8 mouse cellular contexts compared by ENCODE assay signal in the genomic region with DNA sequence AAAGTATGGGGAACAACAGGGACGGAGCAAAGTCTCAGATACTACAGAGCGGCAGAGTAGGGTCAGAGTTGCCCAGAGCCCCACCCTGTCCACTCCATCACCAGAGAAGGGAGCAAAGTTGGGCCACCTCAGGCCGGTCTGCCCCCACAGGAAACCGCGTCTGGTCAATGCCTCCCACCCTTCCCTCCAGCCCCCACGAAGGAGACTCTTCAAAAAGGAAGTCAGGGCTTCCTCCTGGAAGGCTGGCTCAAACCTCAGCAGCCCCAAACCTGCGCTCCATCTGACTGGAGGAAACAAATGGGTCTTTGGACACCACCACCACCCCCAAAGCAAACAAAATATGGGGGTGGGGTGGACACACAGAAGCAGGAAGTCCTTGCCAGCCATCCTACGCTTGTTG. TPM values are rescaled to one million over a fixed set of nuclear protein-coding genes. Genes with fewer than 3 reads are reported as not detected.
A peak's percentile ranks its signal among the peaks of the same experiment; 100 is the strongest.
DNase-seq lines count a peak whose midpoint lies in the region; ATAC-seq lines count a peak whose summit lies in the region.

No protein-coding gene starts in this region.

- no peaks in the 10 kb centered on the region for H3K9me3 ChIP-seq in forebrain, embryonic 16.5 days (ENCODE audit: control insufficient read depth, low read length)
- no peaks in the 10 kb centered on the region for H3K9me3 ChIP-seq in kidney, embryonic 16.5 days (ENCODE audit: low read length)

- H3K4me1 ChIP-seq in forebrain, embryonic 16.5 days (replicated peaks; ENCODE audit: control insufficient read depth, insufficient read depth, low read length), result peaks cover 26% of the 10 kb centered on the region
- H3K4me1 ChIP-seq in kidney, embryonic 16.5 days (ENCODE audit: insufficient read depth, low read length), result peaks cover 61% of the 10 kb centered on the region

- H3K27me3 ChIP-seq in forebrain, embryonic 16.5 days (replicated peaks; ENCODE audit: control insufficient read depth, insufficient read depth, low read length), result no peaks in the 10 kb centered on the region
- H3K27me3 ChIP-seq in kidney, embryonic 16.5 days (ENCODE audit: insufficient read depth, low read length), result no peaks in the 10 kb centered on the region

- intact Hi-C loops in gastrocnemius, postnatal 14 days (cut with DNase I; ENCODE audit: low total_unique reads), result no loop called here
- intact Hi-C loops in left cerebral cortex, postnatal 25 days (cut with DNase I), result no loop called here

- no peak overlapping the region for H3K9ac ChIP-seq in forebrain, embryonic 16.5 days (replicated peaks; ENCODE audit: low read depth, low read length)
- H3K9ac ChIP-seq in kidney, embryonic 16.5 days (replicated peaks; ENCODE audit: low read length), result peak overlapping the region; percentile 90

- H3K4me3 ChIP-seq in forebrain, embryonic 16.5 days (replicated peaks; ENCODE audit: low read length), result peak overlapping the region; percentile 78
- H3K4me3 ChIP-seq in kidney, embryonic 16.5 days (ENCODE audit: low read length), result peak overlapping the region; percentile 78

- peak overlapping the region; percentile 98 for H3K4me2 ChIP-seq in forebrain, embryonic 16.5 days (ENCODE audit: low read length)
- H3K4me2 ChIP-seq in kidney, embryonic 16.5 days (replicated peaks; ENCODE audit: low read depth, low read length), result peak overlapping the region; percentile 94

- peak; percentile 9 for DNase-seq in gastrocnemius, postnatal 14 days
- DNase-seq in gastrocnemius, adult 8-10 months (ENCODE audit: low spot score in 2 of 2), result no peak
- DNase-seq in lung, postnatal 4 days, result peak; percentile 67
- DNase-seq in retina, postnatal 1 day, result no peak
- no peak for DNase-seq in left cerebral cortex, postnatal 25 days (ENCODE audit: low spot score in 2 of 2)
- DNase-seq in layer of hippocampus, postnatal 14 days (ENCODE audit: low spot score in 2 of 2), result no peak

- no peak for ATAC-seq in forebrain, embryonic 16.5 days
- ATAC-seq in kidney, embryonic 16.5 days (ENCODE audit: low FRiP score, low TSS enrichment), result no peak

- 22% methylated on average over 8 of the region's 8 CpGs for WGBS in forebrain, embryonic 16.5 days
- WGBS in kidney, embryonic 16.5 days, result 8% methylated on average over 8 of the region's 8 CpGs

- H3K27ac ChIP-seq in forebrain, embryonic 16.5 days (ENCODE audit: low read length), result no peak overlapping the region
- peak overlapping the region; percentile 54; the same call in 1 of the 2 replicates for H3K27ac ChIP-seq in kidney, embryonic 16.5 days (ENCODE audit: low read length)

- H3K36me3 ChIP-seq in forebrain, embryonic 16.5 days (ENCODE audit: control insufficient read depth, insufficient read depth), result no peaks in the 10 kb centered on the region
- no peaks in the 10 kb centered on the region for H3K36me3 ChIP-seq in kidney, embryonic 16.5 days (ENCODE audit: insufficient read depth, low read length)

RNA-seq across cellular contexts. Expression of a gene that starts 1.5 kb away (rescaled TPM):
- 10 to 100 TPM; 15.2 to 17.7 TPM for total RNA-seq in gastrocnemius, postnatal 14 days (2021)
- total RNA-seq in gastrocnemius, adult 8-10 months (2022), result 1 to 10 TPM; 2.7 to 5.7 (median 4.5) TPM
- polyA plus RNA-seq in forebrain, embryonic 16.5 days (2015; fragmentation: Nextera tagmentation; extraction: Ambion mirVana), result 17.1 and 18.0 TPM in 2 replicates
- polyA plus RNA-seq in kidney, embryonic 16.5 days (2015; fragmentation: Nextera tagmentation; extraction: Ambion mirVana), result 39.5 and 40.2 TPM in 2 replicates
- total RNA-seq in left cerebral cortex, postnatal 25 days (2021), result 10 to 100 TPM in 1 of 2 experiments, 1 to 10 TPM in 1; 9.0 to 10.2 TPM
- 10 to 100 TPM; 16.5 to 22.1 TPM for total RNA-seq in layer of hippocampus, postnatal 14 days (2021)

RNA-seq across cellular contexts. Expression of a gene that starts 35.9 kb away (rescaled TPM):
- under 1 TPM in 1 of 2 experiments, not detected in 1; 0.10 TPM for total RNA-seq in gastrocnemius, postnatal 14 days (2021)
- under 1 TPM in 3 of 4 experiments, not detected in 1; 0.12 to 0.24 (median 0.13) TPM for total RNA-seq in gastrocnemius, adult 8-10 months (2022)
- 0.10 and 0.15 TPM in 2 replicates for polyA plus RNA-seq in forebrain, embryonic 16.5 days (2015; fragmentation: Nextera tagmentation; extraction: Ambion mirVana)
- polyA plus RNA-seq in kidney, embryonic 16.5 days (2015; fragmentation: Nextera tagmentation; extraction: Ambion mirVana), result 0.40 and 0.67 TPM in 2 replicates
- under 1 TPM; 0.21 to 0.28 TPM for total RNA-seq in left cerebral cortex, postnatal 25 days (2021)
- total RNA-seq in layer of hippocampus, postnatal 14 days (2021), result not detected

Comparison
In these comparisons a context has a peak if more than half of its experiments do, and no peak if none do; other contexts are left out.
1. DNase-seq: peak in gastrocnemius, postnatal 14 days (single experiment) and lung, postnatal 4 days (2 of 2); none in gastrocnemius, adult 8-10 months (0 of 2), retina, postnatal 1 day (single experiment), left cerebral cortex, postnatal 25 days (0 of 2) and layer of hippocampus, postnatal 14 days (0 of 2).